Mouse (Mus musculus): Measurements from ENCODE around the gene P2rx2. TPM values are rescaled to one million over a fixed set of nuclear protein-coding genes. Genes with fewer than 3 reads are reported as not detected.

Gene P2rx2
- not detected for polyA plus RNA-seq (2014; fragmentation: Illumina TruSeq; extraction: RNeasy Lipid Tissue Mini Kit (QIAGEN cat#74804); ENCODE audit: low read depth, low replicate concordance)

DNA sequence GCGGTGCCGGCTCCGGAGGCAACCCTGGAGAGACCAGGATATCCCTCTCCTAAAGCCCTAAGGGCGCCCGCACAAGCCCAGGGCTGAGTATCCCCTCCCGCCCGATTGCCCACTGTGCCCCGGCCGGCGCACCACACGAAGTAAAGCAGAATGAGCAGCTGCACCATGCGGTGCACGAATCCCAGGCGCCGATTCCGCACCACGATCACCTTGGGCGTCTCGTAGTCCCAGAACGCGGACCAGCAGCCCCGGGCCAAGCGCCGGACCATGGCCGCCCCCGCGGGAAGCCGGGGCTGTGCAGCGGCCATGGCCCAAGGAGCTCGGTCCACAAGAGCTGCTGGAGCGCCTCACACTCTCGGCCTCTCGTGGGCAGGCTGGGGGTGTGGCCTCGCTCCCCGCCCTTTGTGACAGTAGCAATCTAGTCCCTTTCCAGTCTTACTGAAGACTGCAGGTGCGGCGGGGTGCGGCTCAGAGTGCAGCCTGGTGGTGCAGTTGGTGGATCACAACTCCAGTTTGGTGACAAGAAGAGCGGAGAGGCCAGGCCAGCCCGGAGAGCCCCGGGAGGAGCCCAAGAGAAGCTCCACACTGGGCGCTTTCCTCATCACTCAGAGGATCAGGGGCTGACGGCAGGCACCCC lies at the start of gene P2rx2:
P2rx2 (minus strand) TSS at position 565 of the 637 bp plus-strand sequence.

DNA sequence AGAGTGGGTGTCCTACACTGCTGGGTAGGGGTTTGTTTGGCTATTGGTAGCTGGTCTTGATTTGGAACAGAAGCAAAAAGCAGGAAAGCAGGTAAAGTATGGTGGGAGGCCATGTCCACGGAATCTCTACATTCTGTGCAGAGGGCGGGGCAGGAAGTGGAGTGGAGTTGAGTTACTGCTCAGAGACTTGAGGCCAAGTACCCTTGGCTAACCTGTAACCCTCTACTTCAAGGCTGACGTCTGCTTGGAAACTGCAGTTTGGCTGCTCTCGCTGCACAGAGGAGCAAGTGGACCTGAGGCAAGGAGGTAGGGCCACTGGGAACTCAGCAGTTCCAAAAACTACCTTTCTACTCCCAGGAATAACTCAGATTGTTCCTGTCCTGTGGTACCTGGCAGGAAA lies 1.5 kb upstream of the P2rx2 start, which contains the start of gene Lrcol1:
Lrcol1 (plus strand) TSS at position 207 of the 400 bp plus-strand sequence.

Other genes starting within 250 kb of the P2rx2 start
- 6.0 TPM for gene Gm35315, start 248.8 kb downstream of the P2rx2 start, polyA plus RNA-seq (2014; fragmentation: Illumina TruSeq; extraction: RNeasy Lipid Tissue Mini Kit (QIAGEN cat#74804); ENCODE audit: low read depth, low replicate concordance)
- not detected for gene Plcxd1, start 243.2 kb downstream of the P2rx2 start, polyA plus RNA-seq (2014; fragmentation: Illumina TruSeq; extraction: RNeasy Lipid Tissue Mini Kit (QIAGEN cat#74804); ENCODE audit: low read depth, low replicate concordance)
- not detected for gene Gtpbp6, start 235.0 kb downstream of the P2rx2 start, polyA plus RNA-seq (2014; fragmentation: Illumina TruSeq; extraction: RNeasy Lipid Tissue Mini Kit (QIAGEN cat#74804); ENCODE audit: low read depth, low replicate concordance)
- gene Zfp605, start 233.1 kb downstream of the P2rx2 start, polyA plus RNA-seq (2014; fragmentation: Illumina TruSeq; extraction: RNeasy Lipid Tissue Mini Kit (QIAGEN cat#74804); ENCODE audit: low read depth, low replicate concordance) = 4.1 TPM
- gene Chfr, start 207.4 kb downstream of the P2rx2 start, polyA plus RNA-seq (2014; fragmentation: Illumina TruSeq; extraction: RNeasy Lipid Tissue Mini Kit (QIAGEN cat#74804); ENCODE audit: low read depth, low replicate concordance) = 12.9 TPM
- gene Golga3, start 166.5 kb downstream of the P2rx2 start, polyA plus RNA-seq (2014; fragmentation: Illumina TruSeq; extraction: RNeasy Lipid Tissue Mini Kit (QIAGEN cat#74804); ENCODE audit: low read depth, low replicate concordance) = 6.9 TPM
- 20.7 TPM for gene Ankle2, start 112.2 kb downstream of the P2rx2 start, polyA plus RNA-seq (2014; fragmentation: Illumina TruSeq; extraction: RNeasy Lipid Tissue Mini Kit (QIAGEN cat#74804); ENCODE audit: low read depth, low replicate concordance)
- 18.0 TPM for gene Pgam5, start 73.3 kb downstream of the P2rx2 start, polyA plus RNA-seq (2014; fragmentation: Illumina TruSeq; extraction: RNeasy Lipid Tissue Mini Kit (QIAGEN cat#74804); ENCODE audit: low read depth, low replicate concordance)
- gene Pxmp2, start 57.0 kb downstream of the P2rx2 start, polyA plus RNA-seq (2014; fragmentation: Illumina TruSeq; extraction: RNeasy Lipid Tissue Mini Kit (QIAGEN cat#74804); ENCODE audit: low read depth, low replicate concordance) = 211 TPM
- 1.1 TPM for gene Pole, start 56.9 kb downstream of the P2rx2 start, polyA plus RNA-seq (2014; fragmentation: Illumina TruSeq; extraction: RNeasy Lipid Tissue Mini Kit (QIAGEN cat#74804); ENCODE audit: low read depth, low replicate concordance)
- gene Lrcol1, start 1.5 kb upstream of the P2rx2 start, polyA plus RNA-seq (2014; fragmentation: Illumina TruSeq; extraction: RNeasy Lipid Tissue Mini Kit (QIAGEN cat#74804); ENCODE audit: low read depth, low replicate concordance) = not detected
- 2.6 TPM for gene Fbrsl1, start 105.3 kb upstream of the P2rx2 start, polyA plus RNA-seq (2014; fragmentation: Illumina TruSeq; extraction: RNeasy Lipid Tissue Mini Kit (QIAGEN cat#74804); ENCODE audit: low read depth, low replicate concordance)
- gene Galnt9, start 201.1 kb upstream of the P2rx2 start, polyA plus RNA-seq (2014; fragmentation: Illumina TruSeq; extraction: RNeasy Lipid Tissue Mini Kit (QIAGEN cat#74804); ENCODE audit: low read depth, low replicate concordance) = not detected

Measured in liver, adult 10 weeks (tissue).